Mouse (Mus musculus): ENCODE results near the gene Ccdc148. TPM values are rescaled to one million over a fixed set of nuclear protein-coding genes. Genes with fewer than 3 reads are reported as not detected.
A peak's percentile ranks its signal among the peaks of the same experiment; 100 is the strongest.

Ccdc148 gene
- total RNA-seq, 1 experiment from 2014 or later = 1.3 TPM

GRCm38 (mm10) chr2:59049686-59050085 lies 110.8 kb downstream of the Ccdc148 start:
- no peak for DNase-seq

GRCm38 (mm10) chr2:59048775-59049451 lies 111.6 kb downstream of the Ccdc148 start:
- no peak for DNase-seq

- no peak for DNase-seq
Observed at GRCm38 (mm10) chr2:59043313-59044032, 117.0 kb downstream of the Ccdc148 start.

- peak; percentile 44 for DNase-seq
Observed at GRCm38 (mm10) chr2:59042616-59043015, 117.9 kb downstream of the Ccdc148 start.

GRCm38 (mm10) chr2:59036433-59036832 lies 124.0 kb downstream of the Ccdc148 start:
- DNase-seq = no peak

- DNase-seq = no peak
Observed at GRCm38 (mm10) chr2:59035206-59035605, 125.3 kb downstream of the Ccdc148 start.

- no peak for DNase-seq
Observed at GRCm38 (mm10) chr2:59034281-59034680, 126.2 kb downstream of the Ccdc148 start.

GRCm38 (mm10) chr2:59024558-59024957 lies 135.9 kb downstream of the Ccdc148 start:
- DNase-seq = no peak

- no peak for DNase-seq
Observed at GRCm38 (mm10) chr2:59007356-59007755, 153.1 kb downstream of the Ccdc148 start.

- DNase-seq = no peak
Observed at GRCm38 (mm10) chr2:59006567-59007340, 153.7 kb downstream of the Ccdc148 start.

GRCm38 (mm10) chr2:58997151-58997550 lies 163.3 kb downstream of the Ccdc148 start:
- DNase-seq = no peak

GRCm38 (mm10) chr2:58992431-58993191 lies 167.9 kb downstream of the Ccdc148 start:
- DNase-seq = no peak

GRCm38 (mm10) chr2:58978095-58978494 lies 182.4 kb downstream of the Ccdc148 start:
- DNase-seq = no peak

- DNase-seq = no peak
Observed at GRCm38 (mm10) chr2:58971507-58972275, 188.8 kb downstream of the Ccdc148 start.

GRCm38 (mm10) chr2:58956770-58957300 lies 203.6 kb downstream of the Ccdc148 start:
- no peak for DNase-seq

GRCm38 (mm10) chr2:58956351-58956750 lies 204.1 kb downstream of the Ccdc148 start:
- no peak for DNase-seq

- no peak for DNase-seq
Observed at GRCm38 (mm10) chr2:58952101-58952500, 208.4 kb downstream of the Ccdc148 start.

GRCm38 (mm10) chr2:58948796-58949195 lies 211.7 kb downstream of the Ccdc148 start:
- no peak for DNase-seq

GRCm38 (mm10) chr2:58941361-58941760 lies 219.1 kb downstream of the Ccdc148 start:
- no peak for DNase-seq

- DNase-seq = no peak
Observed at GRCm38 (mm10) chr2:58925551-58925950, 234.9 kb downstream of the Ccdc148 start.

GRCm38 (mm10) chr2:58918351-58918750 lies 242.1 kb downstream of the Ccdc148 start:
- DNase-seq = no peak

Measured in adrenal gland, postnatal 25 days (tissue).